Mouse (Mus musculus) hindbrain, embryonic 14.5 days (tissue): ENCODE data around the gene Hspb11. TPM values are rescaled to one million over a fixed set of nuclear protein-coding genes. Genes with fewer than 3 reads are reported as not detected.

ENCODE experiments used
- ATAC-seq: fragments of 200-750 bp; cut with Nextera tagmentation; 2 replicates; pipeline ENCODE4 v1.8.0; 2017; ENCODE audit warnings: moderate number of reproducible peaks, mild to moderate bottlenecking, moderate TSS enrichment, moderate library complexity; ENCODE audit not compliant: low FRiP score
- DNase-seq: peaks from one replicate; pipeline ENCODE4 v3.0.0-alpha.2; 2015; ENCODE audit warnings: low spot score
- H3K27ac ChIP-seq: fragments of 300-500 bp; sonication (generic); 2 replicates; pipeline ENCODE4 v1.5.1; 2014; ENCODE audit warnings: mild to moderate bottlenecking, moderate library complexity
- H3K27me3 ChIP-seq: fragments of 300-500 bp; sonication (generic); 2 replicates; pipeline ENCODE4 v1.6.1; 2014; ENCODE audit warnings: mild to moderate bottlenecking, low read length, mixed read lengths; ENCODE audit not compliant: control insufficient read depth, insufficient read depth
- H3K36me3 ChIP-seq: fragments of 300-500 bp; sonication (generic); replicated peaks from 2 replicates; pipeline ENCODE4 v1.6.1; 2014; ENCODE audit not compliant: control insufficient read depth, insufficient read depth
- H3K4me1 ChIP-seq: fragments of 300-500 bp; sonication (generic); replicated peaks from 2 replicates; pipeline ENCODE4 v1.6.1; 2014; ENCODE audit warnings: antibody characterized with exemption, low read length, mixed read lengths; ENCODE audit not compliant: control insufficient read depth, insufficient read depth
- H3K4me2 ChIP-seq: fragments of 300-500 bp; sonication (generic); replicated peaks from 2 replicates; pipeline ENCODE4 v1.6.1; 2014; ENCODE audit warnings: mild to moderate bottlenecking, moderate library complexity
- H3K4me3 ChIP-seq: fragments of 300-500 bp; sonication (generic); replicated peaks from 2 replicates; pipeline ENCODE4 v1.5.1; 2014; ENCODE audit warnings: mild to moderate bottlenecking, low read length
- H3K9ac ChIP-seq: fragments of 300-500 bp; sonication (generic); 2 replicates; pipeline ENCODE4 v1.6.1; 2014
- H3K9me3 ChIP-seq: fragments of 300-500 bp; sonication (generic); 2 replicates; pipeline ENCODE4 v1.6.1; 2016; ENCODE audit warnings: low read length; ENCODE audit not compliant: control insufficient read depth
- WGBS: fragments of 180-500 bp; shearing (Covaris S2); extraction: QIAGEN DNeasy Blood & Tissue Kit; methylation state at CpG from one replicate; pipeline ENCODE4 v1.1.7; 2014; 5-methylcytosine and 5-hydroxymethylcytosine counted together
- polyA plus RNA-seq: library from polyadenylated mRNA; unstranded; fragments of >200 nt; fragmentation: Nextera tagmentation; extraction: Ambion mirVana; gene quantifications from 2 replicates; pipeline ENCODE4 v1.2.1, GENCODE M21; 2014

Gene Hspb11
- polyA plus RNA-seq, 1 experiment from 2014 or later = 46.1 TPM

DNA sequence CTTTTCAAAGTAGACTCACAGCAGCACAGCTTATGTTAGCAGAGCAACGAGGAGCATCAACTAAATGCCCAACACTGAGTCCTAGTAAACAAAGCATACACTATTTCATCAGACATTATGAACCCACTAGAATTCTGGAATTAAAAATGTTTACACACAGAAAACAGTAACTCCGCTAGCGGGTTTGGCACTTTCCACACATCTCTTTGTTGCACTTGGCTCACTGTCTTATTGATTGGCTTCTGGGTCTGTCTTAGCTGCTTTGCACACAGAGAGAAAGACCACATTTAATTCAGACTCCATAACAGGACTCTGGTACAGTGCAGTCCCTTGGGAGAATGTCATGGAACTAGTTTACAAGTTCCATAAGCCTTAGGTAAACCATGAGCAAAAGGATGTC is 5.3 kb upstream of the Hspb11 start:
- Histone ChIP-seq H3K4me2 (no peak overlapping the region), H3K27me3 (no peaks in the 10 kb centered on the region), H3K9me3 (no peaks in the 10 kb centered on the region), H3K9ac (no peak overlapping the region), H3K4me3 (no peak overlapping the region), H3K4me1 (peaks cover 16% of the 10 kb centered on the region), H3K36me3 (peaks cover 27% of the 10 kb centered on the region), H3K27ac (no peak overlapping the region)
- 79% methylated on average over 3 of the region's 3 CpGs for WGBS
- no peak for DNase-seq
- no peak for ATAC-seq

- DNase-seq (no peak), ATAC-seq (no peak)
- no peaks in the 10 kb centered on the region for H3K27me3 ChIP-seq
- WGBS = 40% methylated on average over 2 of the region's 2 CpGs
- H3K27ac ChIP-seq = no peak overlapping the region
- H3K9me3 ChIP-seq = no peaks in the 10 kb centered on the region
- peaks cover 19% of the 10 kb centered on the region for H3K4me1 ChIP-seq
- no peak overlapping the region for H3K9ac ChIP-seq
- H3K4me3 ChIP-seq = no peak overlapping the region
- peaks cover 23% of the 10 kb centered on the region for H3K36me3 ChIP-seq
- H3K4me2 ChIP-seq = no peak overlapping the region
Observed at GRCm38 (mm10) chr4:107249471-107249870, 3.9 kb upstream of the Hspb11 start.

DNA sequence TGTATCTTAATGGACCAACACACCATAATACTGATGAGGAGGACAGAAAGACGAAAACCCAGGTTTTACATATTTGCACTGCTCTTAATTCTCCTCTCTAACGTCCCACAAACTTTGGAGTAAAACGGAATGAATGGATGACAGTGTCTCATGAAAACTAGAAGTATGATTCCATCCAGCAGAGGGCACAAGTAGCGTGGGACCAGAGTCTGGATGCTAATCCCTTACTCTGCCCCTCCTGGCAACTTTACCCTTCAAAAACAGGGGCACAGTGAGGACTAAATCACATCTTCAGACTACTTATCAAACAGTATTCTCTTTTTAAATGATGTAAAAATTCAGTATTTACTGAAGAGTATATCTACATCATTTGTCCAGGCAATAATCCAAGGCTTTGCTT is 2.9 kb upstream of the Hspb11 start:
- Histone ChIP-seq H3K9me3 (no peaks in the 10 kb centered on the region), H3K27me3 (no peaks in the 10 kb centered on the region), H3K4me3 (no peak overlapping the region), H3K9ac (no peak overlapping the region), H3K36me3 (peaks cover 14% of the 10 kb centered on the region), H3K27ac (no peak overlapping the region), H3K4me2 (no peak overlapping the region), H3K4me1 (peaks cover 27% of the 10 kb centered on the region)
- WGBS = 22% methylated on average over 4 of the region's 4 CpGs
- ATAC-seq = no peak
- DNase-seq = peak; percentile 64

- DNase-seq (no peak), ATAC-seq (no peak)
- Histone ChIP-seq H3K4me3 (peak overlapping the region; percentile 67), H3K27me3 (no peaks in the 10 kb centered on the region), H3K9ac (peak overlapping the region; percentile 76), H3K27ac (0 out of 2 replicates have a peak overlapping the region, but pooled peaks have one; percentile 87), H3K4me1 (peaks cover 29% of the 10 kb centered on the region), H3K4me2 (peak overlapping the region; percentile 89), H3K9me3 (no peaks in the 10 kb centered on the region), H3K36me3 (no peaks in the 10 kb centered on the region)
- WGBS = 2% methylated on average over 11 of the region's 11 CpGs
Observed at GRCm38 (mm10) chr4:107252522-107252921, 871 bp upstream of the Hspb11 start.

DNA sequence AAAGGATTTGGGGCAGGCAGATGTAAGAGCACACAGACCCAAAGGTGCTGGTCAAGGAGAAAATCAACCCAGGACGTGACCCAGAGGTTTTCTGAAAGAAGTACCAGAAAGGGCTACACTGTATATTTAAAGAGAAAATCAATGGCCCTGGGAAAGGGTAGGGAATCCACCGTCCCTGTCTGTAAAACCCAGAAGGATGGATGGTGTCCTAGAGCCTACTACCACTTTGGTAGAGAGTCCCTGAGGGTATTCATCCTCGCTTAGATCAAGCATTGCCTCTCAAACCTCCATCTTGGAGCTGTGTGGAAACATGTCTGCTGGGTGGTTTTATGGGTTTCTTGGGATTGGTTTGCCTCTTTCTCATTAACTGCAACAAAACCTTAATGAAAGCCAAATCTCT is 1.0 kb downstream of the Hspb11 start:
- H3K4me2 ChIP-seq = peak overlapping the region; percentile 89
- peak overlapping the region; percentile 67 for H3K4me3 ChIP-seq
- no peaks in the 10 kb centered on the region for H3K9me3 ChIP-seq
- H3K4me1 ChIP-seq = peaks cover 24% of the 10 kb centered on the region
- H3K27me3 ChIP-seq = no peaks in the 10 kb centered on the region
- peak; percentile 49 for DNase-seq
- 12% methylated on average over 3 of the region's 3 CpGs for WGBS
- ATAC-seq = no peak
- peak overlapping the region; percentile 87 for H3K27ac ChIP-seq
- no peaks in the 10 kb centered on the region for H3K36me3 ChIP-seq
- H3K9ac ChIP-seq = peak overlapping the region; percentile 76

GRCm38 (mm10) chr4:107260001-107260400 is 6.6 kb downstream of the Hspb11 start:
- H3K4me1 ChIP-seq = peaks cover 6% of the 10 kb centered on the region; the same call in 1 of the 2 replicates
- ATAC-seq = no peak
- H3K4me3 ChIP-seq = no peak overlapping the region
- H3K9me3 ChIP-seq = no peaks in the 10 kb centered on the region
- H3K27ac ChIP-seq = no peak overlapping the region
- WGBS = 82% methylated on average over 4 of the region's 4 CpGs
- H3K9ac ChIP-seq = no peak overlapping the region
- peaks cover 11% of the 10 kb centered on the region for H3K36me3 ChIP-seq
- no peak overlapping the region for H3K4me2 ChIP-seq
- no peaks in the 10 kb centered on the region for H3K27me3 ChIP-seq
- DNase-seq = no peak

GRCm38 (mm10) chr4:107273683-107274082 is 20.3 kb downstream of the Hspb11 start:
- WGBS = 87% methylated on average over 4 of the region's 4 CpGs
- ATAC-seq = no peak

DNA sequence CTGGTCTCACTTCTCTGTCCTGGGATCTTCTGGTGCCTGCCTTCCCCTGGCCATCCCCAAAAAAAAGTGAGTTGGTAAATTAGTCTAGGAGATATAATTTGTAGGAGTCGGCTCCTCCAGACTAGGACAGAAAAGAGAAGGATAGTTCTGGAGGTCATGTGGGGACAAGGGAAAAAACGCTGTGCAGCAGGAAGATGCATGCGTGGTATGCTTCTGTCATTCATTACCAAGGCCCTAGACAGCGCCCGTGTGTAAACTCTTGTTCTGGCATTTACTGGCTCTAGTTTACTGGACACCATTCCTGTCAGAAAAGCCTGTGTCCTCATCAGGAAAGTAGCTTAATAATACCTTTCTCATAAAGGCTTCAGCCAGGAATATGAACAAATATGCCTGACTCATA is 21.1 kb downstream of the Hspb11 start:
- Histone ChIP-seq H3K4me1 (no peaks in the 10 kb centered on the region), H3K36me3 (peaks cover 17% of the 10 kb centered on the region; the same call in 1 of the 2 replicates), H3K27ac (no peak overlapping the region), H3K9me3 (no peaks in the 10 kb centered on the region), H3K4me3 (no peak overlapping the region), H3K9ac (no peak overlapping the region), H3K4me2 (no peak overlapping the region), H3K27me3 (no peaks in the 10 kb centered on the region)
- DNase-seq (no peak), ATAC-seq (no peak)
- 87% methylated on average over 5 of the region's 5 CpGs for WGBS

More at GRCm38 (mm10) chr4:107273683-107274082, 20.3 kb downstream of the Hspb11 start:
- Histone ChIP-seq H3K4me2 (no peak overlapping the region), H3K4me1 (no peaks in the 10 kb centered on the region), H3K4me3 (no peak overlapping the region), H3K27me3 (no peaks in the 10 kb centered on the region), H3K9me3 (no peaks in the 10 kb centered on the region), H3K9ac (no peak overlapping the region), H3K36me3 (peaks cover 17% of the 10 kb centered on the region; the same call in 1 of the 2 replicates), H3K27ac (no peak overlapping the region)
- DNase-seq = no peak

DNA sequence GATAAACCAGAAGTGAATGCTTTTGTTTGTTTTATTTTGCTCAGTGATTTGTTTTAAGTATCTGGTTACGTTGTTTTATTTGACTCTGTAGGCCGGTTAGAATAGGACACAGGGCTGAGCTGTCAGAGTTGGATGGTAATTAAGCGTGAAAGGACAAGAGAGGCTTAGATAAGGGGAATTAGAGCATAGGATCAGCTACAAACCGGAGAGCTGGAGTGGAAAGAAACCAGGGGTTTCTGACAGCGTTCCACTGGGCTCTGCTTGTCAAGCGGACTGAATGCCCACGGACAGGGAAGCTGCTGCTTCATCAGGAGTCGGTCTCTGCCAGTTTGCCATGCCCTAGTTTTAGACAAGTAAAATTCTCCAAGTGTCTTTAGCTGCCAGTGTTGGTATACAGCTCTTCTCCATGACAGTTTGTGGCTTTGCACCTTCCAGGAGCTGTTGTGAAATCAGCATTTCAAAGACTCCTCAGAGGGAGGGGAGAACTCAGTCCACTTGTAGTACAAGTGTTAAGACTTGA is 24.9 kb downstream of the Hspb11 start:
- ATAC-seq = no peak
- no peak overlapping the region for H3K27ac ChIP-seq

More for the DNA sequence above, 24.9 kb downstream of the Hspb11 start:
- Histone ChIP-seq H3K9me3 (no peaks in the 10 kb centered on the region), H3K9ac (0 out of 2 replicates have a peak overlapping the region, but pooled peaks have one; percentile 34), H3K36me3 (peaks cover 30% of the 10 kb centered on the region), H3K4me3 (no peak overlapping the region), H3K27me3 (no peaks in the 10 kb centered on the region), H3K4me2 (no peak overlapping the region), H3K4me1 (no peaks in the 10 kb centered on the region)
- DNase-seq = peak; percentile 35
- 10% methylated on average over 8 of the region's 8 CpGs for WGBS
